Mouse (Mus musculus) retina, postnatal 7 days (tissue): Measurements from ENCODE around the gene Arhgap23.

Experiments
- DNase-seq: peaks from one replicate; pipeline ENCODE4 v3.0.0-alpha.2; 2012; ENCODE audit warnings: low read depth, low spot score

Gene Arhgap23

DNA sequence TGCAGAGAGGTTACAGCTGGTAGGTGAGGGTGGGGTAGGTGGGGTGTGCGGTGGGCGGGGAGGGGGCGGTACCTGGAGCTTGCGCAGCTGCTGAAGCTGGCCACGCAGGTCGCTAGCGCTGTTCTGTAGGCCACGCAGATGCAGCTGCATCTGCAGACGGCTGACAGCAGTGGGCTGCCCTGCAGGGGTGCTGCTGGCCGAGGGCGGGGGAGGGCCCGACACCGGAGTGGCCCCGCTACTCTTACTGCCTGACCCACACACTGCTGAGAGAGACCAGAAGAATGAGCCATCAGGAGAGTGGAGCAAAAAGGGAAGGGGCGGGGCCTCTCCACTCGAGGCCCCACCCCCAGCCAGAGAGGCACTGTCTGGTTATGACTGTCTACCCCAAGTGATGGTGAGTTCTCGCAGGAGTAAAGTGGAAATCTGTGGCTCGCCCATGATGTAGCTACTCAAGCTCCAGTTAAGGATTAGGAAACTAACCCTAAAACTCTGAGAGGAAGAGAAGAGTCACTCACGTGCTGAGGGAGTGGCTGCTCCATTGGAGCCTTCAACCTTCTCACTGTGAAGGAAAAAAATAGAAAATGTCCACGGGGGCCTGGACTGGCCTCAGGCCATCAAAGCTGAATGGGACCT lies 117.7 kb downstream of the Arhgap23 start:
- DNase-seq = no peak

DNA sequence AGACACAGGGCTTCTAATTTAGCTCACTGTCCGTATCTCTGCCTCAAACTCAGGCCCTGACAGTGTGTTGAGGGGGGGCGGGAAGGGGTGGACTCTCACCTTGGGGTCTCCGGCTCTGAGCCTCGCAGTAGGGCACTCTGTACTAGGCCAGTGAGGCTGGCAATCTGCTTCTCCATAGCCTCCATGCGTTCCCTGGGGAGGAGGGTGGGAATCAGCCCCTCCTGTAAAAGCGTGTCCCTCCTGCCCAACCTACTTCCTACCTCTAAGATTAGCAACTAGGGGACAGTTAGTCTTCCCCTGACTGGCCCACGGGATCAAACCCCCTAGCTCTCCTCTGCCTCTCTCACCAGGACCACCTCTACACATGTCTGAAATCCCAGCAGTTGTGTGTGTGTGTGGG lies 118.3 kb downstream of the Arhgap23 start:
- no peak for DNase-seq

DNA sequence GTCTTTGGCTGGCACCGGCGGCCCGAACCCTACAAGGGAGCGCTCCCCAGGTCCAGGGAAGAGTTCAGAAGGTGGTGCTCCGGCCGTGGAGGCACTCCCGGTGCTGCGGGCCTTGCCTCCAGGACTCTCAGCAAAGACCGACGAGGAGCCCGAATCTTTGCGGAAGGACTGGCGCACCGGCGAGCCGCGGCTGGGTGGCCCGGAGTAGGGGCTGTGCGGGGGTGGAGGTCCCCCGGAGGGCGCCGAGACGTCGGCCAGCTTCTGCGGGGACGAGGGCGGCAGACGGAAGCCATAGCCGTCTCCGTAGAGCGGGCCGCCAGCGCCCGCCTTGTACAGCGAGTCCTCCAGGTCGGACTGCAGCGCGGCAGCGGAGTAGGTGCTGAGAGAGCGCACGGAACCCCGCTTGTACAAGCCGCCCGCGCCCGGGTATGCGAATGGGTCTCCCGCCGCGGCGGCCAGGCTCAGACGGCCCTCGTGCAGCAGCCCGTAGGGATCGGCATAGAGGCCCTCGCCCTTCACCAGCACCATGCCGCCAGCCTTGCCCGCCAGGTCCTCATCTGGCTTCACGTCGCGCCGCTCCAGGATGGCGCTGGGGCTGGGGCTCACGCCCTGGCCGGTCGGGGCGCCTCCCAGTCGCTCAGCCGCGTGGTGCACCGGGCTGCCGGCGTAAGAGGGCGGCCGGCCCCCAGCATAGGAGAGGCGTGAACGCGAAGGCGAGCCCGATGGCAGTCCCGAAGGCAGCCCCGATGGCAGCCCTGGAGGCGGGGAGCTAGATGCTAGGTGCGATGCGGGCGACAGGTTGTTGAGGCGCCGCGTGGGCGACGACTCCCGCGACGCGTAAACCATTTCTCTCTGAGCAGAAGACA lies 119.3 kb downstream of the Arhgap23 start:
- DNase-seq = no peak

DNA sequence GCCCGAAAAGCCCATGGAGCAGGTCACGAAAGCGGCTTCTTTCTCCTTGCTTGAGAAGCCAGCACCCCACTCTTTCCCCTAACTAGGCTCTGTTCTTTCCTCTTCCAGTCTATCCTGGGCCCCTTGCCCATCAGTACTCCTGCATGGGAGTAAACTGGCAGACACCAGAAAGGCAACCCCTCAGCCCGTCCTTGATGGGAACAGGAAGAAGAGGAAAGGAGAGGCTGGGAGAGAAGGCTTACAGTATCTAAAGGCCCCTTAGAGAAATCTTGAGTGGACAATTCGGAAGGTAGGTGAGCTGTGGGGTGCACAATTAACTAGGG lies 119.9 kb downstream of the Arhgap23 start:
- DNase-seq = no peak

DNA sequence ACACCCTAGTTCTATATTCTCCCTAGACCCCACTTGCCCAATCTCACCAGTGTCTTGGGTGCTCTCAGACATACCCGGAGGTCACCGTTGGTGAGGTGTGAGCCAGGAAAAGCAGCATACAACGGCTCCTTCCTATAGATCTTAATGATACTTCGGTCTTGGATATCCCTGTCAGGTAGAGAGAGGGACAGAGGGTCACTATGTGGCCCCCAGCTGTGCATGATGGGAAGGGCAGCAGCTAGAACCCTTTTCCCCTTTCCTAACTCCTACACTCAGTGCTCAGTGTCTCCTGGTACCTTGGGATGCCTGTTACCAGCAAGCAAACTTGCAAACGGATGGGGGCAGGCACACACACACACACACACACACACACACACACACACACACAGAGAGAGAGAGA lies 120.3 kb downstream of the Arhgap23 start:
- no peak for DNase-seq

DNA sequence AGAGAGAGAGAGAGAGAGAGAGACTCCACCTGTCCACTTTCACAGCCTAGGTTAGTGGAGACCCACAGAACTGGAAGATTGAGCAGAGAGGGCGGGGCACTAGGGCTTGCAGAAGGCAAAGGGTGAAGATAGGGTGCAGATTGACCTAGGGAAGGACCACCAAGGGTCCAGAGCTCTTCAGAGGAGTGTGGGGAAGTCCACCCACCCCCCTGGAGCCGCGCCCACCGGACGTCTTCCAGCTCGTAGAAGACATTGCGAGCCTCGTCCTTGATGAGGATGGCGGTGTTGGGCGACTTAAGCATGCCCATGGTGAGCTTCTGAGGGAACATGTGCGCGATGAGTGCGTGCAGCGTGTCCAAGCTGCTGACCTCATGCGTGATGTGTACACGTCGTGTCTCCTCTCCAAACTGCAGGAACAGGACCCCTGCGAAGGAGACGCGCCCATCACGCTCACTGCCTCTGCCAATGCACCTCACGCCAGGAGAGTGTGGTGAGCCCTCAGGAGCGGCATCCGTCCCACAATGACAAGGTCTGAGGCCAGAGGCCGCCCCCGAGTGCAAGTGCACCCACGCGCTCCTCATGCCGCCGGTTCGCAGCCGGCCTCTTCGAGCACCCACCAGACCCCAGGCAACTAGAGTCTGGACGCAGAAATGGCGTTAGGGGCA lies 120.9 kb downstream of the Arhgap23 start:
- no peak for DNase-seq

DNA sequence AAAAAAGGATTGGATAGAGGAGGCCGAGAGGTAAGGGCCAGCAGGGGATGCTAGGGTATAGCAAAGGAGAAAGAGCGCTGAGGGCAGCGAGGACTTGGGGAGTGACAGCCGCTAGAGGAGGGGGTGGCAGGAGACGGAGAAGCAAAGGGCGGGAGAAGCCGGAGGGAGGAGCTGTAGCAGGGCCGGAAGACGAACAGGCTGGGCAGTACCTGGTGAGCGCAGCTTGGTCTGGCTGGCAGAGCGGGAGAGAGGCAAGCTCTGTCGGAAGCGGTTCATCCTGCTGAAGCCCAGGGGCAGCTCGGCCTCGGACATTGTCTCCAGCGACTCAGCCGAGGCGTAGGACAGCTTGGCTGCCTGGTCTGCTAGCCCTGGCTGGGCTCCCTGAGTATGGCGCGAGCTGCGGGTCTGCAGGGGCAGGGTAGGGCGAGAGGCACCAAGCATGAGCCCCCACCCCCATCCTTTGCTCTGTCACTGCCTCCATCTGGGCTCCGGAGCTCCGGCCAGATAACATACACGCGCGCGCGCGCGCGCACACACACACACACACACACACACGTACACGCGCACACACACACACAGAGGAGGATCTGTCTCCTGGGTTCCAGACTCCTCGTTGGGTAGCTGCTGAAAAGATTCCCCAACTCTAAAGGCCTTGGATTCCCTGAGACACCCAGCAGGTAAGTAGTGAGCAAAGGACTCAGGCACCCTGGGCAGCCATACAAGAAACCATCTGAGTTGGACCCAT lies 121.7 kb downstream of the Arhgap23 start:
- no peak for DNase-seq

DNA sequence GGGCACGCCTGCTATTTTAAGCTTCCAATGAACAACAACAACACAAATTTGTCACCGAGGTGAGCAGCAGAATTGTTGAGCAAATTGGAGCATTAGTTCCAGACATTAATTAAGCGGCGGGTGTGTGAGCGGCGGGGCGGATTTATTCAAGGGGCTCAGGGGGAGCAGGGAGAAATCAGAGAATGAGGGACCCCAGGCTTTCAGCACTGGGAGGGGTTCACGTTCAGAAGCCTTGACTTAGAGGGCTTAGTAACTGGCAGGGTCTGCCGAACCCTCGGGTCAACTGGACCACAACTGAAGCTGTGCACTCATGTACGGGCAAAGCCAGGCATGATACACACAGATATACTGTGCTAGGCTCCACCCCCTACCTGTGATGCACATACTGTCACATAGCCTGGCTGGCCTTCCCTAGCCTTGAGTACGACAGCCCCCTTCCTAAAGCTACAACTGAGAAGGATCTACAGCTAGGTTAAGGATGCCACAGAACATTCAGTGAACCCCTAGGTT lies 122.3 kb downstream of the Arhgap23 start:
- DNase-seq = no peak

DNA sequence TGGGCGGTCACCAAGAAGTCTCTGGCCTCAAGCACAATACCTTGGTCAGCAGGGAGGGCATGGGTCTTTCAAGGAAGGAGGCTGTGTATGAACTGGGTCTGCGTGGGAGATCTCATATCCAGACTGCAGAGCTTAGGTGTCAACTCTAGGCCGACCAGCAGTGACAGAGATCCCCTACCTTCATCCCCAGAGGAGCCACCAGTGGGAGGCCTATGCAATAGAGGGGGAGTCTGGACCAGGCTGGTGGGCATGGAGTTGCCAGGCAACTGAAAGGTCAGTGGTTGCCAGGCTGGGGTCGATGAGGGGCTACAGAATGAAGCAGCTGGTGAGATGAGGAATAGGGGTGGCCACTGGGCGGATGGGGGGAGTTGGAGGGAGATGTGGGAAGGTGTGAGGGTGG lies 124.3 kb downstream of the Arhgap23 start:
- no peak for DNase-seq

DNA sequence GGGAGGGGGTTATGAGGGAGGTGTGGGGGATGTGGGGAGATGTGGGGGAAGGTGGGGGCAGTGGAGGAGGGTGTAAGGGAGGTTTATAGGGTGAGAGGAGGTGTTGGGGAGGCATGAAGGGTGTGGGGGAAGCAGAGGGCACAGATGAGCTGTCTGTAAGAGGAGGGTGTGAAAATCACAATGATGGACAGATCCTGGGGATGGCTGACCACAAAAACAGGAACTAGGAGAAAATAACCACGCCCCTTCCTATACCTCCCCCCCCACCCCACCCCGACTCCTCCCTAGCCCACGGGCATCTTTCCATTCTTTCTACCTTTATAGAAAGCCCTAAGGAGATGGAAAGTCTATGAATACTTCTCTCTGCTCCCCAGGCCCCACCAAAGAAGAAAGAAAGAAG lies 124.8 kb downstream of the Arhgap23 start:
- DNase-seq = no peak

DNA sequence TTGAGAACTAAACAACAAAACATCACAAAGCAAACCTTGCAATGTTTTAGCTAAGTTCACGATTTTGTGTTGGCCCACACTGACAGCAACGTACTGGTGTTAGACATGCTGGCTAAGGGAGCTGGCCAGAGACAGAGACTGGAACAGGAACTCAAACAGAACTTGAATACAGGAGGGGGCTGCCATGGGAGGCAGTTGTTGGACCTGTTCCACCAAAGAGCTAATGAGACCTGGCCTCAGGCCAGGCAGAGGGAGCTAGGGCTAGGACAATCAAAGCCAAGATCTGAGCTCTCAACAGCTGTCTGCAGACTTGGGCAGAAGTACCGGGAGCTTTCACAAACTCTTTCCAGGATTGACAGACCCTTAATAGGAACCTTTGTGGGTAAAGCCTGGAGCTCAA lies 125.3 kb downstream of the Arhgap23 start:
- DNase-seq = no peak

DNA sequence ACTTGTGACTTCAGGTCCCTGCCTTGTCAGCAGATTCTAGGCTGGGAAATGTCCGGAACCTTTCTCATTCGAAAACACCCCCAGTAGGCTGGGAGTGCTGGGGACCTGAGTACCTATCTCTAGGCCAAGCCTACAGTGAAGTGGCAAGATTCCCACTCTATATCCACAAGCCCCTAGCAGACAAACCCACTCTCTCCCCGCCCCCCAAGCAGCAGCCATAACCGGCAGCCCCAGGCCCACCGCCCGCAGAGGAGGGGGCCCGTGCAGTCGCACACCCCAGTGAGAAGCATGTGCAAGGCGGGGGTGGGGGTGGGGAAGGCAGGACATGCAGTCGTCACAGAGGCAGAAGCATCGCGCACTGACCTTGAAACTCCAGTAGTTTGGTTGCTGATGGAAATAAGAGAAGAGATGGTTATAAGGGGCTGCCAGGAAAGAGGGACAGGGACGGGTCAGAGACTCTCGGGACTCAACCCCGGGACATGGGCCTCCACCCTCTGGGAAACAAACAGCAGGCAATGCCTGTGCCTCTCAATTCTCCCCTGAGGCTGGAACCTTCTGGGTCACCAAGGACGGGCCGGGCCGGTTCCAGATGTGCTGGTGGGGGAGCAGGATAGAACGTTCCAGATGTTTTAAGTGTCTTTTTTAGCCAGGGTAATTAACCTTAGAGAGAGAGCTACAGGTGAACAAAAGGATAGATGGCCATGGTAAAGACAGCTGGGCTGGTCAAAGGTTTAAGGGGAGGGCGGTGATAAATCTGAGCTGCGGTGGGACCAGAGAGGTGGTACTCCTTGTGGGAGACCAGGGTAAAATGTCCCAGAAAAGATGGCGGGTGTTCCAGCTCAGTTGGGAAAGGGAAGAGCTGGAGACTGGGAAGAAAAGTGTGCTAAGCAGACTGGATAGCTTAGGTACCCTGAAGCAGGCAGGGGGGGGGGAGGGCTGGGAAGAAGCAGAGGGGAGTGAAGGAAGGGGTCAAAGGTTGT lies 127.1 kb downstream of the Arhgap23 start:
- DNase-seq = no peak

DNA sequence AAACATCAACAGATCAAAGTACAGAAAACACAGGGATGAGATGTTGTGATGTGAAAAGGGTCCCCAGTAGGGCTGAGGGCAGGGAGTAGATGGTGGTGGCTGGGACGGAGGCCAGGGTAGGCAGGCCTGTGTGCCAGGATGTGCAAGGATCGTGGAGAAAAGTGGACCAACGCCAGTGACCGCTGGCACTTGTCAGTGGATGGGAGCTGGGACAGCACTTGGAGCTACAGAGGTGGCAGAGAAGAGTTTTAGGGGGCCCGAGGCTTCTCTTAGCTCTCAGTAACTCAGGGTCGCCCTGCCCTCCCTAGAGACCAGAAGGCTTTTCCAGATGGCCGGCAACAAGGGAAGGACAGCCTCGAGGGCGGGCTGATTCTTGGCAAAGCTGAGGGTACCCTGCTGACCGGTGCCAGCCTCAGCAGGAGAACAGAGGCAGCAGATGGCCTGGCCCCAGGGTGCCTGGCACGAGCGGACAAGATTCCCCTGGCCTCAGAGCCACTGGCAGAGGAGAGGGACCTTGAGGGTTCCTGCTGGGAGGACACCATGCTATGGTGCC lies 127.9 kb downstream of the Arhgap23 start:
- no peak for DNase-seq

DNA sequence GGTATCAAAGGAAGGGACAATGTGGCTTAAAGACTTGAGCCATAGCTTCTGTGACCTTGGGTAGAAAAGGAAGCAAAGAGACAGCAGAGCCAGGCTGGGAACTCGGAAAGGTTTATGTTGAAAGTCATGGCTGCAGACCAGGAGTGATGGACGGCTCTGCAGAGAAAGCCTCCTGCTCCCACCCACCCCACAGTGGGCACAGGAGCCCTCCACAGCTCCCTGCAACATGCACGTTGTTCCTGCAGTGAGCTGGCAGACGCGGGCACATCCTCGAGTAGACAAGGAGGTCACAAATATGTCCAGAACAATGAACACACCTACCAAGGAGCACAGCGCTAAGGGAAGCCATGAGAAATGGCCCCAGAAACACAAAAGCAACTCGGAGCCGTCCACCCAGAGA lies 128.6 kb downstream of the Arhgap23 start:
- no peak for DNase-seq

DNA sequence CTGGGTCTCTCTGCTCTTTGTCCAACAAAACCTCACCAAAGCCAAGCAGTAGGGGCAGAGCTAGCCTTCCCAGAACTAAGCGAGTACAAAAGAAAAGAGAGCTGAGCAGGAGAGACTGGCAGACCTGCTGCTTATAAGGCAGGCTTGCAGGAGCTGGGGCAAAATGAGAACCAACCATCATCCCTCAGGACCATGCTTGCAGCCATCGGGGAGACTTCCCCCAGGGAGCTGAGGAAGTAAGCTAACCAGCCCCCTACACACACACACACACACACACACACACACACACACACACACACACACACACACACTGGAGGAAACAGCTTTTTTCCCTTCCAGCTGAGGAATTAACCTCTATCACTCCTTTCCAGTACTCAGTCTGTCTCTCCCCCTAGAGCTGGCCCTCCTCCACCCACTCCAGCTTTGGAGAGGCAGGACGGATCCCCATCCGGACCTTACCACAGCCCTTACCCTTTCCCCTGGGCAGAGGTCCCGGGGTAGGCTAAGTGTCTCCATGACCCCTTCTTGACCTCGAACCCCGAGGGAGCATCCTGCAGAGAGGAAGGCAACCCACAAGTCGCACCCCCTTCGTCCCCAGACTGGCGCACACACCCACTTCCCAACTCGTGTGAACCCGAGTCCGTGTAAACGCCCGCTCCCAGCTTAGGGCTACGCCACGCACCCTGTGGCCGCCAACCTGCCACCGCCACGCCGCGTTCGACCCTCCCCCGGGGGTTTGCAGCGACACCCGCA lies 130.7 kb downstream of the Arhgap23 start:
- DNase-seq = no peak

DNA sequence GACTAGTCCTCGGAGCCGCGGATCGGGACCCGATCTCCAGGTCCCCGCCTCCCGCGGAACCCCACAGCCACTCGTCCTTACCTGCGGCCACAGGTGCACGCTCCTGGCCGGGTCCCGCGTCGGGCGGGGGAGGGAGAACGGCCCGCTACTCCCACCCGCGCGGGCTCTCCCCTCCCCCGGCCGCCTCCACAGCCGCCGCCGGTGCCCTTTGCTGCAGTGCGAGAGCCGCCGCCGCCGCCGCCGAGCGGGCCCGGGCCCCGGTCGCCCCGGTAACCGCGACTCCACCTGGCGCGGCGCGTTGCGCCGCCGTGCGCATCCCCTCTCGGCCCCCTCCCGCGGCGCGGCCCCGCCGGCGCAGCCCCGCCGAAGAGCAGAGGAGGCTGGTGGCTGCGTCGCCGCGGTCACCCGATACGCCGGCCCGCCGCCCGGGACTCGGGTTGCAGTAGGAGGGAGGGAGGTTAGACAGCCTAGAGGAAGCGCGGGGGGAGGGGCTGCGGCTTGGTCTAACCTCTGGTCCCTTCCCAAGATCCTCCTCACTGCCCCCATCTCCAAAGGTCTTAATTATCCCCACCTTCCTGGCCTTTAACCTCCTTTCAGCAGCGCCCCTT lies 131.6 kb downstream of the Arhgap23 start:
- no peak for DNase-seq

DNA sequence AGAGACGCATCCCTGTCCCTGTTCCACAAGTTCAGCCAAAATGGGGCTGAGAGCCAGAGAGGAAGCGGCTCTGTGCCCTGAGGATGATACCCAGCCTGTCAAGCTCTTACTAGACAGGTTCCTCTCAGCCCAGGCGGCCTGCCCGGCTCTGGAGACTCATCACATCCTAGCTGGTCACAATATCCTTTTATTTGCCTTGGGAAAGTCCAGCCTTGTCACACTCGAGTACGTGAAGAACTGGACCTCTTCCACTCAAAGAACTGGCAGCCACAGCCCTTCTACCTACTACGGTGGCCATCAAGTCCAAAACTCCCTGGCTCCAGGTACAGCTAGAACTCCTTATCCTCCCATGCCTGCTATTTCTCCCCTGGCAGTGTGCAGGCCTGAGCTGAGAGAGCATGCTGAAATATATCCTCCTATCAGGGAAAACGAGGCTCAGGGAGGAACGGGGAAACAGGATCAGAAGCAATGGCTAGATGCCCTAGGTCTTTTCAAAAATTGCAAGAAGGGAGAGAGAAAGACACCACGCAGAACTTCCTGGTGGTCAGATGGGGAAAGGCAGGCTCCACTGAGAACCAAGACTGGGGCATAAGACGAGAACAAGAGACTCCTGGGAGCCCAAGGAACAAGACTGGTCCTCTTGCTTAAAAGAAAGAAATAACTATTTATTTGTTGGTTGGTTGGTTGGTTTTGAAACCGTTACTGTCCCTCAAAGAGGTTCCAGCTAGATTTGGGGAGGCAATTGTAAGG lies 132.8 kb downstream of the Arhgap23 start:
- DNase-seq = no peak

DNA sequence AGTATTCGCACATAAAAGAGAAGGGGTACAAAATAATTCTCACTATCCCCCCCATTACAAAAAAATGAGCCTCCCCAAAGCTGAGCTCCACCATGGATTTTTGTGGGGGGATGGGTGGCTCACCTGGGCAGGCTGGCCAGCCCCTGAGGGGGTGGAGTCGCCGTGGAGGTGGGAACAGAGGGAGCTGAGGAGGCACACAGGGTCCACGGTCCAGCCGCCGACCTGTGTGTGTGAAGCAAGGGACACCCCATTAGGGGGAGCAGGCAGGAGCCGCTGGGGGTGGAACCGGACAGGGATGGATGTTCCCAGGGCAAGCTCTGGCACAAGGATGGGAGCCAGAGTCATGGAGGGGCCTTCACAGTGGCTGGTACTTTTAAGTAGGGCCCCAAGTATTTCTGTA lies 133.4 kb downstream of the Arhgap23 start:
- no peak for DNase-seq
